Mouse (Mus musculus) ES-Bruce4 (cell line): Measurements from ENCODE around the gene Prickle2.

Experiments
- CTCF ChIP-seq: IDR thresholded peaks from one replicate; pipeline ENCODE4 v1.8.1; 2011; ENCODE audit warnings: low read depth, low read length
- POLR2A ChIP-seq: IDR thresholded peaks from one replicate; pipeline ENCODE4 v1.8.1; 2011; ENCODE audit warnings: low read length; ENCODE audit not compliant: insufficient read depth

DNA sequence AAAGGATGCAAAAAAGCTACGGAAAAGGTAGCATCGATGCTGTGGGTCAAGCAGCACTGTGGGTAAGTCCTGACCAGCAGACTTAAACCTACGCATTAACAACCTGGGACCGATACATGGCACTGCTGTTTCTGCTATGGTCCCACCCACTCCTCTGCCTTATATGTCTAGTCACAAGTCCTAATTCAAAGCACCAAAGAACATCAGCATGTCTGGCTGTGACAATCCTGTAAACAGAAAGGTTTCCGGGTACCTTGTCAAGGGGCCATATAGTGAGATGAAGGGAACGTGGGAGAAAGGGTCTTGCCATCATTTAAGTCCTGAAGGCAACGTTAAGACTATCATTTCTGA is 290.6 kb downstream of the Prickle2 start:
- TF ChIP-seq POLR2A = no peak
- no peak for TF ChIP-seq CTCF
